Mouse (Mus musculus) kidney, adult 11 months (tissue): ENCODE data around the gene Agbl4.

Experiments
- DNase-seq: peaks from one replicate; pipeline ENCODE4 v3.0.0; 2022

Agbl4 gene

DNA sequence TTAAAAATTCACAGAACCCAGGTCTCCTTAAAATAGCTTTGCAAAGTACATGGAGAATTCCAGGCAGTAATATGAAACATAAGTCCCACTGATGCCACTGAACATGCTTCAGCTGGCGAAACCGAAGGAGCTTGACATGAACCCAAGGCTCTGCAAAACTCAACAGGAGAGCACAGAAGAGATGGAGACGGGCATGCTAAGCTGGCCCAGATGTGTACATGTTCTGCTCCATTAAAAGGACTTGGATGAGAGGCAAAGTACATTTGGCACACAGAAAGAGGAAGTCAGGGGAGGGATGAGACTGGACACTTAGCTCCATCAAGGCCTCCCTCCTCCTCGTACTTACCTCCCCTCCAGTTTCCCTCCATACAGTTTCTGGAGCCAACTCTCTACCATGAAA, 1013.3 kb downstream of the Agbl4 start:
- peak; percentile 62 for DNase-seq

DNA sequence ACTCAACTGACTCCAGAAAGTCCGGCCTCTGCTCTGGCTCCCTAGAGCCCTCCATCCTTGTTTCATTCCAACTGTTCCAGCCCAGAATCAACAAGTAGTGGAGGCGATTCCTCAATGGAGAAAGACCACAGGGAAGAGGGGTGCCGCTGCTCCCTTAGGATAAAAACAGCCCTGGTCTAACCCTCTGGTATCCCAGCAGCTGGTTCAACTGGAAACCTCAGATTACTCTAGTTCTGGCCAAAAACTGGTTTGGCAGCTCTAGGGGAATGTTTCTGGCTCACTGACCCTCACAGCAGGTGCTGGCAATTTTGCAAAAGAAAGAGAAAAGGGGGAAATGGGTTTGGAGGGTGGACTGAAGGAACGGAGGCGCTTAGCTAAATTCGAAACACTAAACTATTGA, 1016.9 kb downstream of the Agbl4 start:
- DNase-seq: peak; percentile 47

DNA sequence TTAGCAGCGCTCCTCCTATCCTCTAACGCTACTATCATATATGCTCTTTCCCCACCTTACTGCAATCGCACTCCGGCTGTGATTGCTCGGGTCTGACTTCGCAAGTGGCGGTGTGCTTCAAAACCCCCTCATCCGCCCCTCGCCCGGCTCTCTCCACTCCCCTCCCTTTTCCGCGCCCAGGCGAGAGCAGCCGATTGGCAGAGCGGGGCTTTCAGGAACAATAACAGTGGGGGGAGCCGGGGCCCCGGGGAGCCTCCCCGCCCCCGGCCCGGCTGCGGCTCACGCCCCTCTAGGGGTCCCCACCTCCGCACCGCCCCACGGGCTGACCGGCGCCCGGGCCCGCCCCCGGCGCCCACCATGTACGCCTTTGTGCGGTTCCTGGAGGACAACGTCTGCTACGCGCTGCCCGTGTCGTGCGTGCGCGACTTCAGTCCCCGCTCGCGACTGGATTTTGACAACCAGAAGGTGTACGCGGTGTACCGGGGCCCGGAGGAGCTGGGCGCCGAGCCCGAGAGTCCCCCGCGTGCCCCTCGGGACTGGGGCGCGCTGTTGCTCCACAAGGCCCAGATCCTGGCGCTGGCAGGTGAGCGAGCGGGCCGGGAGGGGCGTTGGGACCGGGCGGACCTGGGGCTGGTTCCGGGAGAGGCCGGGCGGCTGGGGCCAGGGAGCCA, 1017.5 kb downstream of the Agbl4 start, which contains the start of gene Bend5:
TSS of gene Bend5 (plus strand) at position 189 of the 671 bp plus-strand sequence.
- peak; percentile 71 for DNase-seq

DNA sequence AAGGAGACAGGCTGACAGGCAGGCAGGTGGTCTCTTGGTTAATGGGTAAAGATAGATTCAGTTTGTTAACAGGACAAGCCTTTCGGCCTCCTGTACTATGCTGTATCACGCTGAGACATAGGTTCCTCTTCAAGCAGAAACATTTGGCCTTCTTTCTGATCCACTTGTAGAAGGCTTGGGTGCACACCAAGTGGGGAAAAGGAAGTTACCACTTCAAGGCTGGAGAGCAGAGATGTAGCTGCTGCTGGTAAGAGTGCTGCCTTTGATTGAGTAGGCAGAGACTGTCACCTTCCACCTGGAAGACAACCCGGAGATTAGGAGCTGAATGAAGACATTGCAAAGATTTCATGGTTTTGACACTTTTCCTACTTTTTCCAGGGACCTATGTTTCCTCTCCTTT, 1018.7 kb downstream of the Agbl4 start:
- DNase-seq: no peak

DNA sequence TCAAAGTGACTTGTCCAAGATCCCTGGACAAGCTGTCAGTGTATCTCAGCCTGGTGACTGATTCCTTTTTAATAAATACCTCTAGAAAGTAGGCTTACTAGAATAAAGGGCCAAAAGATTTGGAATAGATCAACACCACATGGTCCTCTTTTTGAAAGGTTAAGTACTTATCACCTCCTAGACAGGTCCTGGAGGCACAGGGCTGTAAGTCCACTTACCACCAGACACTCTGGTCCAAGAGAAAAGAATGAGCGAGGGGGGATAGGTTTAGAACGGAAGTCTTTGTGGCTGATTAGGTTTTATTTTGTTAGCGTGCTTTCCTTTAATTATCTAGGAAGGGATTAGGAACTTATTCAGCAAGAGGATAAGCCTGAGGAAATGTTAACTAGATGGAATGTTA, 1019.1 kb downstream of the Agbl4 start:
- DNase-seq: no peak

DNA sequence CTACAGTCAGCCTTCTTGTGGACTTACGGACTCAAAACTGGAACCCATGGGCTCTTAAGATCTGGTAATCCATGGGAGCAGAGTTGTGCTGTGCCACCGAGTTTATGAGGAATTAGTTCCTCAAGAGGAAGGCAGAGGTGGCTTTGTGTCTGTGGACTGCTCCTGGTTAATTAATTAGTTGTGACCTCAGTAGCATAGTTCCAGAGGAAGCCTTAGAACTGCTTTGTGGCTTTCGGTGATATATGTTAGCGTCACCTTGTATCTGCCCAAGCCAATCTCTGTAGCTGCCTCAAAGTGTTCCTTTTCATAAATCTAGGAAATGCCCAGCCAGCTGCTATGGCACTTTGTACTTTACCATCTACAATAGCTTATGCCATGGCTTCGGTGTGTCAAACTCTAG, 1020.3 kb downstream of the Agbl4 start:
- no peak for DNase-seq

DNA sequence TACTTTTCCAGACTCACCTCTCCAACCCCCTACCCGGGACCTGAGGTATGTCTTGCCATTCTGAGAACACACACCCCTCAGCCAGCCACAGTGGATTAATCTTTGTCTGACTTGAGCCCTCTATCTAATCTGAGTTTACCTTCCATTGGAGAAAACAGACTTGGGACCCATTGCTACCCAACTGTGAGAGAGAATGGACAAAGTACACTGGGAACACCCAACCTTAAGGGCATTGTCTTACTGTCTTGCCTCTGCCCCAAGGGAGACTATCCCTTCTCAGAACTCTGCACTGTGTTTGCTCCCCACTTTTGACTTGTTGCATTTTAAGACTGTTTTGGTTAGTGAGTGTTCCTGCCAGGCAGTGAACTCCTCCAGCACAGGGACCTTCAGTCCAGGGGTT, 1022.0 kb downstream of the Agbl4 start:
- DNase-seq: peak; percentile 35

DNA sequence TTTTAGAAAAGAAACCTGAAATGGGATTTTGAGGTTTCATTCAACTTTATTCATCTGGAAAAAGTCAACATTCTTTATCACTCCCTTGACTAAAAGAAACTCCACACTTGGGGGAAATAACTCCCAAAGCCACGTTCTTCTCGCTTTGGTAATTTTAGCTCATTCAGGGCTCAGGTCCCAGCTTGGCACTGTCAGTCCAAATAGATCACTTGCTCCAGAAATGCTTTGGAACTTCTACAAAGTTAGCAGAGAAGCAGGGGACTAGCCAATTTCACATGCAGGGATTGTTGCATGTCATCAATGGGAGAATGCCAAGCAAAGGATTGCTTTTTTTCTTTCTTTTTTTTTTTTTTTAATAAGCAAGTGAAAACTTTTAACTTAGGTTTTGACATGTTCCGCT, 1022.6 kb downstream of the Agbl4 start:
- no peak for DNase-seq

DNA sequence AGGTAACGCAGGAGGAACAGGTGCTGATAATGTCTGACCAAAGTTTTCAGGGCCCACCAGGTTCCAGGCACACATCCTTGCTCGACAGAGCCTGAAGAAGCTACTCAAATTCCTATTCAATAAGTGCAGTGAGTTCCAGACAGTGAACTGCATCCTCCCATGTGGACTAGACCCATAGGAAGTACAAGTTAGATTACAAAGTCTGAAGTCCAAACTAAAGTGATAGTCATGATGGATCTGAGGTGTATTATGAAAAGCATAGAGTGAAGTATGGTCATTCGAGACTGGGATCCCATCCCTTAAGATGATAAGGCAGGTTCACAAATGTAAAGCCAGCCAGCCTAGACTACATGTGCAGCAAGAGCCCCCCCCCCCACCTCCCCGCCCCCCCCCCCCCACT, 1023.5 kb downstream of the Agbl4 start:
- DNase-seq: no peak

DNA sequence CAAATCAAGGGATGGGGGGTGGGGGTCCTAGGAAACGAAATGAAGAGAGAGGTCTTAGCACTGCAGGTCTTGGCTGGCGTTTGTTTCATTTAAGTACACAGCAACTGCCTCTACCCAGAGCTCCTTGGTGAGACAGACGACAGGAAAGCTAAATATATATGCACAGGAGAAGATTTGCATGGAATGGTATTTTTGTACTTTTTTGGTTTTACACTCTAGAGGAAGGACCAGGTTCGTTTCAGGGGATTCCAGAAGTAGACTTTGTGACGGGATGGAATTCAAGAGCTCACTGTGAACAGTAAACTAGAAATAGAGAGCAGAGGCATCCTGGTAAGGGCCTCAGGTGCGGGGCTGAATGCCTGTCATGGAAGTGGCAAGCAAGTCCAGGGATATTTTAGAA, 1024.3 kb downstream of the Agbl4 start:
- no peak for DNase-seq

DNA sequence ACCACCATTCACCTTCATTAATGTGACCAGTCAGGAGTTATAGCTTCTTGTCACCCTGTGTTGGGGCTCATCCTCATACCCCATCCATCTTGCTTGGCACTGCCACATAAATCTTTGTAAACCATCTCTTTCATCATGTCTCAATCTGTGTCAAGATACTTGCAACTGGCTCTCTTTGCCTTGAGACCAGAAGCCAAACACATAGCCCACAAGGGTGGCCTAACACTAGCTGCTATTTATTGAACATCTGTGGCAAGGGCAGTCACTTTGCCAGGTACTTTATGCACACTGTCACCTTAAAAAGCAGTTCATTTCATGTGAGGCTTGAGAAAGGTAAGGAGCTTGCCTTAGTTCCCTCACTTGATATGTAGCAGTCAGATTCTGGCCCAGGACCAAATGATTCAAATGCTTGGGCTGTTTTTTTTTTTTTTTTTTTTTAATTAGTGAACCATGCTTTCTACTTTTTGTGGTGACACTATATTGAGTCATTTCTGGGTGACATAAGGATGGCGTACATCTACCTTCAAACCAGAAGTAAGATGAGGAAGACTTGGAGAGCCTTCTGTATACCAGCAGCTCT, 1027.0 kb downstream of the Agbl4 start:
- DNase-seq: no peak

DNA sequence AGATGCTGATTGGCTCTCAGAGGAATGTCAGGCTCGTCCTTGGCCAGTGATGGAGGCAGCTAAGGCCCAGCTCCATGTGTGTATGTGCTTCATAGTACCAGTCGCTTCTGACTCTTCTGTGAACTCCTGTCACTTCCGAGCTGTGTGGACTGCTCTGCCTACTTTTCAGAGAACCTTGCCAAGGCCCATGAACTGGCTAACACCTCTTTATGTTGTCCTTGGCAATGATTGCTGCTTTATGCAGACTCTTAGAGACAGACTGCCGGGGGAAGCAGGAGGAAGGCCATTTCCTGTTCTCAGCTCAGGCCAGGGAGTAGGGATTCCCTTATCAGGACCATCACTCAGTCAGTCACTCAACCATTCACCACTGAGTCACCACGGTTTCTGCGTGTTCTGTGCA, 1027.7 kb downstream of the Agbl4 start:
- no peak for DNase-seq

DNA sequence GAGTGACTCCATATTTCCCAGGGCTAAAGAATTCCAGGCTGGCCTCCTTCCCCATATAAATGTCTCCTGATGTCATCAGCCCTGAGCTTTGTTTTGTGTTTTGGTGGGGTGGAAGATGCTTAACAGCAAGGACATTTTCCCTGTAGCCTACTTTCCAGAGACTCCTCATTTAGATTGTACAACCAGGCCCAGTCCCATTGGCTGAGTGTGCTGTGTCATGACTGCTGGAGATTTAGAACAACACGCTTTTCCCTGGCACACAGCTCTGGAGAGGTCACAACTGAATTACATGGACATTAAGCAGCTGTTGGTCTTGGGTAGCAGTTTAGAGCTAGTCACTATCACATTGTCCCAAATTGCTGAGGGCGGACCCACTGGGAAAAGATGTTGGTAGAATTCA, 1033.7 kb downstream of the Agbl4 start:
- no peak for DNase-seq

DNA sequence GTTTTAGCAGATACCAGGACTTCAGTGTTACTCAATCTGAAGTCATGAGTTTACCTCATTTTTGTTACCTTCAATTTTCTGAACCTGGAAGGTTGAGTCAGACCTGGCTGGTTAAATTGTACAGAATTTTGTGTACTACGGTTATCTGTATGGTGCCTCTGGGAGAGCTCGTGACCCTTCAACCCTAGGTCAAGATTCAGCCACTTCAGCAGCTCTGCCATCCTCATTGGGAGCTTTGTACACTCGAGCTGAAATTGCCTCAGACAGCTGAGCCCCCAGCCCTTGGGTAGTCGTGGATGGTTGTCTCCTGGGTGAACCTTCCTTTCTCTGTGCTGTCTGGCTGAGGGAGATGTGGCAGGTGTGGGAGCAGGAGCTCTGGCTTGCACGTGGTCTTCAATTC, 1034.6 kb downstream of the Agbl4 start:
- DNase-seq: no peak

DNA sequence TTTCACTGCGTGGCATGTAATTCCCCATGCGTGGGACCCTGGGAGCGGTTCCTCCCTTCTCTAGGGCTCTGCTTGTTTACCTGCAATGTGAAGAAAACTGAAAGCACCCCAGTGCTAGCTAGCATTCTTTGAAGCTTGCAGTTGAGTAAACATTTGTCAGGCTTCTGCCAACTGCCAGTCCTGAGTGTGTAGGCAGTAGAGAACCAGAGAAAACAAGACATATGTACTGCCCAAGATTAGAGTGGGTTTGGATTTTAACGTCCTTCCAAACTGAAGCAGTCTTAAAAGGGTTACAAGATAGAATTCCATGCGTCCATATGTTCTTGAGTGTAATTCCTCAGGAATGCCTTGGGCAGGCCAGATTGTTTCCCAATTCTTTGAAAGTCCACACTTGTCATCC, 1035.0 kb downstream of the Agbl4 start:
- no peak for DNase-seq

DNA sequence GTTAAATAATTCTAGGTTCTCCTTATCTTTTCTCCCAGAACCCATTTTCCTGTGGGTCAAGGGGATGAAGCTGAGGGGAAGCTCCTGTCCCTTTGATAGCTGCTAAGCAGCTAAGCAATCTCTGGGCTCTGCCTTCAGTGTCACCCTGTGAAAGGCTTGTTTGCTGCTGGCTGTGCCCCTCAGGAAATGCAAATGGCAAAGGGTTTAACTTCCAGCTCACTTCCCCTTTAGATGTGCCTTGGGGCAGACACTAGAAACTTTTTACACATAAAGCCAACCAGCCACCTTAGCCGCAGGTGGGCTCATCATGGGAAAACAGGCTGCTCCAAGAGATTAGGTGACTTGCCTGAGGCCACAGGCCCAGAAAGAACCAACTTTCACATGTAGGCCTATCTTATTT, 1044.2 kb downstream of the Agbl4 start:
- DNase-seq: no peak

DNA sequence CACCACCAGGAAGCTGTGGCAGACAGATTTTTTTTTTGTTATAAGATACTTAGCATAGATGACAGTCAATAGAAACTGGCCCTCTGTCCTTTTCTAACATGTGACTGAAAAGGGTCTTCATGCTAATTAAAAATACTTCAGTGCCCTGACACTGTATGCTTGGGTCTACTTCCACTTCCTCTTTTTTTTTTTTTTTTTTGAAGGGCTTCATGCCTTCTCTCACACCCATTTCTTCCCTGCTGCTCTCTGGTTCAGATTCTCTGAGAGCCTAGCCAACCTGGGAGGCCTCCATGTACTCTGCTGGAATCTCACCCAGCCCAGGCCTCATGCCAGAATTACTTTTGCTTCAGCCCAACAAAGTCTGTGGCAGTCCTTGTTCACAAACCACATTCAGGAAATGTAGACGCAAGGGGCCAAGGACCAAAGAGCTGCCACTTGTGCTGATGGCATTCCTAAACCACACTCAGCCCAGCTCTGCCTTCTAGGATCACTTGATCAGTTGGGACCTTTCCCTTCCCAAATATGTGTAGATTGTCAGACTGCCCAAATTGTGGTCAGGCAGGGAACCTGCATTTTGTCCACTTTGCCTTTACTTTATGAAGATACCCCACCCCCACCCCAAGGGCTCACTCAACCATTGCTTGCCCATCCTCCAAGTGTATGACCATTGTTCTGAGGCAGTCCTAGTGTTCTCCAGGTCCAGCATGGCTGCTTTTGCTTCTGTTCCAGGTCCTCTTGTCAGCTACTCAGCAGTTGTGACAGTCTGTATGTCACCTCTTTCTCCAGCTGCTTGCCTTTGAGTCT, 1045.2 kb downstream of the Agbl4 start:
- DNase-seq: peak; percentile 18

DNA sequence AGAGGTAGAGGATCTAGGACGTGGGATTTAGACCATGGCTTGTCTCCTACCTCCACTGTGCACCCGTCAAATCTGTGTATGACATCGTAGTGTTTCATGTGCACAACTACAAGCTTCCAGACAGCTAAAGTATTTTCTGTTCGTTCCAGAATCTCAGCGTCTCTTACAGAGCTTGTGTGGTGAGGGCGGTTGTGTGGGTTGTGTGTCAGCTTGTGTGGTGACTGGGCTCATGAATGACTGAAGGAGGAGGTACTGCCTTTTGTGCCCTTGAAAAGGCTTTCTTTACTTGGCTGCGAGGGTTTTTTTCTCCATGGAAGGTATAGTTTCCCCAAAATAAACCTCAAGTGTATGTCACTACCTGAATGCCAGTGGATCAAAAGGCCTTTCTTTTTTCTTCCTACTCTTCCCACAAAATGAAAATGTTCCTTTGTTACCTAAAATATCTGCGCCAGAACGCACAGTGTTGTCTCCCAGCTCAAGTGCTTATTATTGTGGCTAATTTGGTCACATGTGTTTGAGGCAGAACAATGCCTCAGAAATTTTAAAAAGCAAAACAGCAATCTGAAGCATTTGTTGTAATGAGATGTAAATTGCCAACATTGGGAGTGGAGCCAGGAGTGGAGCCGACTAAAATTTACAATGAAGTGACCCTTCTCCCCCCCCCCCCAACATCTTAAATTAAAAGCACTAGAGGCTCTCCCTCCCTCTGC, 1046.6 kb downstream of the Agbl4 start:
- no peak for DNase-seq

DNA sequence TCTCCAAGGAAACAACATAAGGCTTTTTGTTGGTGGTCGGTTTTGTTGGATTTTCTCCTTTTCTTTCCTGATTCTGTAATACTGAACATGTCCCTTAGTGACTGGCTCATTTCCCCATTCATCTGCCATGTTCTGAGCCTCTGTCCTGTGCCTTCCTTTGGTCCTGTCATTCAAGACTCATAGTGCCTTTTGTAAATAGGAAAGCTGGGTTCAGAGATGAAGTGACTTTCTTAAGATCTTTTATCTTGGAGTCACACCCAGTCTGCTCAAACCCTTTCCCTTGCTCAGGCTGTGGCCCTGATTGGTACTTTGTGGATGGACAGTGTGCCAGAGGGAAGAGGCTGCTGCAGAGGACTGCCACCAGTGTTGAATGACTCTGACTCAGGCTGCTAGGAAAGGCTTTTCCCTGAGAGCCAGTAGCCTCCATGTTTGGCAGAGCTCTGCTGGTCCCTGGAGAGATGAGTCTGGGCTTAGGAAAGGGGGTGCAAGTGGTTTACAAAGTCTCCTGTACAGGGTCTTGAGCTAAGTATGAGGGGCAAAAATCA, 1047.2 kb downstream of the Agbl4 start:
- DNase-seq: no peak

DNA sequence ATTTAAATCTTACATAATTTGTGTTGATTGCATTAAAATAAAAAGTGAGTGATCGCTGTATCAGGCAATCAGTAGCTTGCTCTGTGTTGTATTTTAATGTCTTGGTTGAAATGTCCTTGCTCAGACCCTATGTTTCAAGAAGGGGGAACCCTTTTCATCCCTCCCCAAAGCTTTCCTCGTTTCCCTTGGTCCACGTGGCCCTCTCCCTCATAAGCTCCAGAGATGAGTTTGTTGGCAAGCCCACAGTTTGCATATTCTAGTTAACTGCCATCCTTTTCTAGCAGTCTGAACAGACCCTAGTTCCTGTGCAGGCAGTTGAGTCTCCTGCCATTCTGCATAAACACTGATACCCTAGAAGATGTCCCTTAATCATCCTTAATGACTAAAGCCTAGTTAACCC, 1050.5 kb downstream of the Agbl4 start:
- DNase-seq: no peak

DNA sequence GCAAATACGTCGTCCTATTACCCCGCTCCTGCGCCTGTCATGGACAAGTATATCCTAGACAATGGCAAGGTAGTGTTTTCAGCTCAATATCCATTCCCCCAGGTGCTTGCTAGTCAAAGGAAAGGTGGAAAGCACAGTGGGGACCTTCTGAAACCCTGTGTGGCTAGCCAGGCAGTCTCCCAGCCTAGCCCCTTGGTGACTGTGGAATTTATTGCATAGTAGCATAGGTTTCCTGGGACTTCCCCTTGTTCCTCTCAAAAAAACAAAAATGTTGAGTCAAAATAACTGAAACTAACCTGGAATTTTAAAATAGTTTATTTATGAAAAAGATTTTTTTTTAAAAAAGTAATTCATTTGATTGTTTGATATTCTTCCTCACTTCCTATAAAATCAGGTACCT, 1051.1 kb downstream of the Agbl4 start:
- DNase-seq: no peak

DNA sequence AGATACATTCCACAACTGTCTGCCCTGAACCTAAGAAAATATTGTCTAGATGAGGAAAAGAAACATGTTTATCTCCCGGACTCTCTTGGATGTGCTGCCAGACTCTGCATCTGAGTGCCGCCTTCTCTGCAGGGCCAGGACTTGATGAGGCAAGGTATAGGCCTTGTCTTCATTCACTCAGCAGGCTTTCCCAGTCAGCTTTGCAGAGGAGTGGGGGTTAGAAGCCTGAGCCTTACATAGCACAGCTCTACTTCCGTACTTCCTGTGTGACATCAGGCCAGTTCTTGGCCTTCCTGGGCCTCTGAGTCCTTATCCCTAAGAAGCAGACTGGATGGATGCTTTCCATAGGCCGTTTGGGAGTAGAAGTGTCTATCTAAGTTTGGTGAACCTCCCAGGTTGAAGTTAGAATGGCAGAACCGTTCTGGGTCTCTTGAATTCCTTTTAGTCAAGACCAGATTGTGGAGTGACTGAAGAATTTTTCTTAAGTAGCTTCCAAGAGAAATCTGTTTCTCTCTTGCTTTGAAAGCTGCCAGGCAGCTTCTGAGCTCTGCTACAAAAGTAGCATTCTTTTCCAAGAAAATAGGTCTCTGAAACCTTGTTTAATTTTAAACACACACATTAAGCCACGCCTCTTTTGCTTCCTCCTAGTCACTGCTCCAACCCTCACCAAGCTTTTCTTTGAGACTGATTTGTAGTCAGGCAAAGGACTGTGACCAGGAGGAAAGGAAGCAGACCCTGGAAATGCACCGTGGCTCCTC, 1052.2 kb downstream of the Agbl4 start:
- DNase-seq: no peak
